Mouse (Mus musculus) limb, embryonic 14.5 days (tissue): ENCODE data around the gene Nedd4. TPM values are rescaled to one million over a fixed set of nuclear protein-coding genes. Genes with fewer than 3 reads are reported as not detected.

Experiments
- ATAC-seq: fragments of 200-750 bp; cut with Nextera tagmentation; 2 replicates; pipeline ENCODE4 v1.8.0; 2017; ENCODE audit warnings: low read depth, moderate number of reproducible peaks, moderate TSS enrichment; ENCODE audit not compliant: low FRiP score
- DNase-seq: peaks from one replicate; pipeline ENCODE4 v3.0.0-alpha.2; 2015; ENCODE audit warnings: low spot score
- H3K27ac ChIP-seq: fragments of 300-500 bp; sonication (generic); replicated peaks from 2 replicates; pipeline ENCODE4 v1.5.1; 2014; ENCODE audit warnings: low read depth, mild to moderate bottlenecking, low read length, moderate library complexity, mixed read lengths
- H3K27me3 ChIP-seq: fragments of 300-500 bp; sonication (generic); 2 replicates; pipeline ENCODE4 v1.6.1; 2014; ENCODE audit warnings: low read length, mixed read lengths; ENCODE audit not compliant: control insufficient read depth, insufficient read depth
- H3K36me3 ChIP-seq: fragments of 300-500 bp; sonication (generic); 2 replicates; pipeline ENCODE4 v1.6.1; 2014; ENCODE audit warnings: mild to moderate bottlenecking, low read length, moderate library complexity, mixed read lengths; ENCODE audit not compliant: control insufficient read depth, insufficient read depth
- H3K4me1 ChIP-seq: fragments of 300-500 bp; sonication (generic); 2 replicates; pipeline ENCODE4 v1.6.1; 2014; ENCODE audit warnings: antibody characterized with exemption, low read length, mixed read lengths; ENCODE audit not compliant: control insufficient read depth, insufficient read depth
- H3K4me2 ChIP-seq: fragments of 300-500 bp; sonication (generic); replicated peaks from 2 replicates; pipeline ENCODE4 v1.6.1; 2014; ENCODE audit warnings: low read depth, mild to moderate bottlenecking, low read length, moderate library complexity; ENCODE audit not compliant: severe bottlenecking
- H3K4me3 ChIP-seq: fragments of 300-500 bp; sonication (generic); replicated peaks from 2 replicates; pipeline ENCODE4 v1.5.1; 2014; ENCODE audit warnings: low read length
- H3K9ac ChIP-seq: fragments of 300-500 bp; sonication (generic); 2 replicates; pipeline ENCODE4 v1.6.1; 2014; ENCODE audit warnings: mild to moderate bottlenecking, low read depth, low read length, moderate library complexity; ENCODE audit not compliant: severe bottlenecking
- H3K9me3 ChIP-seq: fragments of 300-500 bp; sonication (generic); 2 replicates; pipeline ENCODE4 v1.6.1; 2016; ENCODE audit warnings: low read length; ENCODE audit not compliant: control insufficient read depth
- POLR2A ChIP-seq: fragments of 200-500 bp; IDR thresholded peaks from 2 replicates; pipeline ENCODE4 v1.8.0; 2012; ENCODE audit warnings: inconsistent platforms, mild to moderate bottlenecking, moderate library complexity, borderline replicate concordance; ENCODE audit not compliant: insufficient read depth, insufficient read length; ENCODE audit errors: extremely low read depth
- WGBS: fragments of 180-500 bp; shearing (Covaris S2); extraction: QIAGEN DNeasy Blood & Tissue Kit; methylation state at CpG from one replicate; pipeline ENCODE4 v1.1.7; 2014; 5-methylcytosine and 5-hydroxymethylcytosine counted together
- polyA plus RNA-seq, 2 experiments: library from polyadenylated mRNA; depleted of rRNA in 1 of 2; stranded (reverse) in 1 of 2; unstranded in 1 of 2; fragments of >200 nt; fragmentation: Nextera tagmentation in 1 of 2; extraction: Ambion mirVana in 1 of 2; gene quantifications; 2 replicates each; pipeline versions ENCODE4 v1.2.1 to v1.2.3; 2012 to 2014

The Nedd4 gene
- polyA plus RNA-seq, 2 experiments = 684 to 859 TPM

DNA sequence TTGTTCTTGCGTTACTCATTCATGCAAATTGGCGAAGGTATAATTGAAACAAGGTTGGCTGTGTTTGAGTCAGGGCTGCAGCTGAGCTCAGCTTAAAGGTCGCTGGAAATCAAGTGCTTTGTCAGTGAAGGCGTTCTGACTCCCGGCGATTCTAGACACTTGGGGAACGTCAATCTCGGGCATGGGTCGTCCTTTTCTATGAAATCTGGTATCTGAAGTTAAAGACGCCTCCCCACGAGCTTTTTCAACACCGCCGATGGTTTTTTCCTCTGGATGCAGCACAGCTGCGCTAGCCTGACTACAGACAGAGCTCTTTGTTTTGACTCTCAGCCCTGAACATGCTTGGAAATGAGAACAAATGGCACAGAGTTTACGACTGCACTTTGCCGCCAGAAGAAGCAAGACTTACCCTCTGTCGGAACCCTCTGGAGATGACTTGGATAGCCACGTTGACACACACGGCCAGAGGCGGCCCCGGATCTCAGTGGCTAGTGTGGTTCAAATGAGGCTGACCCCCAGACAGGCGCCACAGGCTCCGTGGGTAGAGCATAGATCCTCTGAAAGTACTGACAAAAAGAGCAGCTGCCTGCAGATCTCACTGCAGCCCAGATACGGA lies 31.0 kb downstream of the Nedd4 start:
- Histone ChIP-seq H3K36me3 (peaks cover 81% of the 10 kb centered on the region), H3K9me3 (no peaks in the 10 kb centered on the region), H3K4me2 (peak overlapping the region; percentile 25), H3K9ac (0 out of 2 replicates have a peak overlapping the region, but pooled peaks have one; percentile 25), H3K27me3 (no peaks in the 10 kb centered on the region), H3K4me3 (peak overlapping the region; percentile 14; the same call in 1 of the 2 replicates), H3K27ac (peak overlapping the region; percentile 40), H3K4me1 (peaks cover 53% of the 10 kb centered on the region)
- no peak for DNase-seq
- no peak for TF ChIP-seq POLR2A
- 61% methylated on average over 24 of the region's 24 CpGs for WGBS
- no peak for ATAC-seq

DNA sequence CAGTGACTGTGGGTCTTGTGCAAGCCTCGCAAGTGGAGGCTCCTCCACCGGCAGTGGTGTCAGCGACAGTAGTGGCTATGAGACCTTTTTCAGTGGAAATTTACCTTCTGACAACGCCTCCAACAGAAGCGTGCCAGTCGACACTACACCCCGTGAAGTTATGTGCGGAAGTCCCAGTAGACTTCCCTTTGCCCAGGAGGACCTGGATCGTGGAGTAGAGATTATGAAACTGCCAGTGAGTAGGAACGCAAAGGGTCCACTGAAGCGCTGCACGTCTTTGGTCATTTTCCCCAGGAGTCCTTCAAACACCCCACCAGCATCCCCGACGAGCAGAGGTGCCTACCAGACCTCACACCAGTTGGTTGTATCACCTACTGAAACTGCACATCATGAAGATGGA lies 31.7 kb downstream of the Nedd4 start:
- peak overlapping the region; percentile 14; the same call in 1 of the 2 replicates for H3K4me3 ChIP-seq

DNA sequence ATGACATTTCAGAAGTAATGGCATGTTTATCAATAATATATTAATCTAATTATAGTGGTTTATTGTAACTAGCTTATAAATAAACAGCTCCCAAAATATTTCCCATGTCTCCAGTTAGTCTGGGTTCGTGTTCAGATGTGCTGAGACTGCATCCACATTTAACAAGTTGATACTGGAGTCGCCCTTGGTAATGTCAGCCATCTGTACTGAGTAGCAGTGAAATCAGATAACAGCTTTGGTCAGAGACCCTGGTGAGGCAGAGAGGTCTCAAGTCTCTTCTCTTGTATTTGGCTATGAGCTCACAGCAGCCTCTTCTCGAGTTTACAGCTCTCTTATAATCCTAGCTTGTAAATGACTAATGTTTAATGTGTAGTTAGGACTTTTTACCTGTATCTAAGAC lies 34.4 kb downstream of the Nedd4 start:
- Histone ChIP-seq H3K4me1 (peaks cover 40% of the 10 kb centered on the region), H3K36me3 (peaks cover 77% of the 10 kb centered on the region), H3K9ac (peak overlapping the region; percentile 21; the same call in 1 of the 2 replicates), H3K4me3 (peak overlapping the region; percentile 14), H3K27me3 (no peaks in the 10 kb centered on the region), H3K27ac (no peak overlapping the region), H3K4me2 (peak overlapping the region; percentile 19; the same call in 1 of the 2 replicates), H3K9me3 (no peaks in the 10 kb centered on the region)
- no peak for DNase-seq
- ATAC-seq = no peak
- WGBS = 42% methylated on average over 3 of the region's 3 CpGs
- no peak for TF ChIP-seq POLR2A

More for the DNA sequence above, 31.7 kb downstream of the Nedd4 start:
- no peaks in the 10 kb centered on the region for H3K27me3 ChIP-seq
- DNase-seq (no peak), ATAC-seq (no peak)
- 0 out of 2 replicates have a peak overlapping the region, but pooled peaks have one; percentile 21 for H3K9ac ChIP-seq
- peaks cover 81% of the 10 kb centered on the region for H3K36me3 ChIP-seq
- peaks cover 53% of the 10 kb centered on the region for H3K4me1 ChIP-seq
- no peak for TF ChIP-seq POLR2A
- 81% methylated on average over 14 of the region's 14 CpGs for WGBS
- peak overlapping the region; percentile 25; the same call in 1 of the 2 replicates for H3K4me2 ChIP-seq
- H3K27ac ChIP-seq = peak overlapping the region; percentile 40
- no peaks in the 10 kb centered on the region for H3K9me3 ChIP-seq

DNA sequence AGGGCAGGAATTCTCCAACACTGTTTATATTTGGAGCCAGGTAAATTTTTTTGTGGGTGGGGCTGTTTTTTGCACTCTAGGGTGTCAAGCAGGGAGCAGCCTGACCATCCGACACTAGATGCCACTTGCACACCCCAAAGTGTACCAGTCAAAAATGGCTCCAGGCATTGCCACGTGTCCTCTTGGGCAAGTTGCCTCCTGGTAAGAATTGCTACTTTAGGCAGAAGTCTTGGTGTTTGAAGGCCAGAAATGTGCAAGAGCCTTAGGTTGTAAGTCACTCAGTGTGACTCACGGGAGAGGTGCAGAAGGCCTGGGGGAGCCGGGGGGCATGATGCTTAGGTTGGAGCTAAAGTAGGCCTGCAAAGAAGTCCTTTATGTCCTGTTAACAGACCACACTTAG lies 35.6 kb downstream of the Nedd4 start:
- Histone ChIP-seq H3K4me1 (peaks cover 32% of the 10 kb centered on the region), H3K27me3 (no peaks in the 10 kb centered on the region), H3K9me3 (no peaks in the 10 kb centered on the region), H3K4me3 (no peak overlapping the region), H3K9ac (no peak overlapping the region), H3K27ac (no peak overlapping the region), H3K4me2 (no peak overlapping the region), H3K36me3 (peaks cover 82% of the 10 kb centered on the region)
- ATAC-seq (no peak), DNase-seq (no peak)
- WGBS = 89% methylated on average over 4 of the region's 4 CpGs
- TF ChIP-seq POLR2A = no peak

DNA sequence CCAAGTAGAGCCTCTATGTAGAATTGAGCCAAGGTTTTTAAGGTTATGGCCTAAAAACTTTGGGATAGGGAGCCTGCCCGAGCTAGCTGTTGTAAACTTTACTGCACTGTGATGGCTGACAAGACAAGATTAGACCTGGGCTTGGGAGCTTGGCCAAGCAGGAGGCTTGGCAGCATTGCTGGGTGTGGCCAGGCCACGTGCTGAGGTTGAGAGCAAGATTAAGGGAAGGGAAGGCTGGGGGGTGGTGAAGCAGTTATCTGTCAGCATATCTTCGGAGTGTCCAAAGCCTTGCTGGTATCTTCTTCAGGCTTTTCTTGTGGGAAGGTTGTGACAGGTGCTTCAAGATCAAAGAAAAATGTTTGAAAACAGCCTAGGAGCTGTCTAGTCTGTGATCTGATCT lies 37.6 kb downstream of the Nedd4 start:
- no peaks in the 10 kb centered on the region for H3K9me3 ChIP-seq
- WGBS = 43% methylated on average over 3 of the region's 3 CpGs
- TF ChIP-seq POLR2A = no peak
- DNase-seq = no peak
- peaks cover 14% of the 10 kb centered on the region for H3K4me1 ChIP-seq
- H3K4me3 ChIP-seq = no peak overlapping the region
- ATAC-seq = no peak
- H3K27me3 ChIP-seq = no peaks in the 10 kb centered on the region
- no peak overlapping the region for H3K4me2 ChIP-seq
- peaks cover 80% of the 10 kb centered on the region for H3K36me3 ChIP-seq
- H3K9ac ChIP-seq = no peak overlapping the region
- H3K27ac ChIP-seq = 0 out of 2 replicates have a peak overlapping the region, but pooled peaks have one; percentile 3
